Mouse (Mus musculus): ENCODE measurements around the gene Gm42674. TPM values are rescaled to one million over a fixed set of nuclear protein-coding genes. Genes with fewer than 3 reads are reported as not detected.

The Gm42674 gene
- polyA plus RNA-seq, 1 experiment from 2014 or later = not detected

DNA sequence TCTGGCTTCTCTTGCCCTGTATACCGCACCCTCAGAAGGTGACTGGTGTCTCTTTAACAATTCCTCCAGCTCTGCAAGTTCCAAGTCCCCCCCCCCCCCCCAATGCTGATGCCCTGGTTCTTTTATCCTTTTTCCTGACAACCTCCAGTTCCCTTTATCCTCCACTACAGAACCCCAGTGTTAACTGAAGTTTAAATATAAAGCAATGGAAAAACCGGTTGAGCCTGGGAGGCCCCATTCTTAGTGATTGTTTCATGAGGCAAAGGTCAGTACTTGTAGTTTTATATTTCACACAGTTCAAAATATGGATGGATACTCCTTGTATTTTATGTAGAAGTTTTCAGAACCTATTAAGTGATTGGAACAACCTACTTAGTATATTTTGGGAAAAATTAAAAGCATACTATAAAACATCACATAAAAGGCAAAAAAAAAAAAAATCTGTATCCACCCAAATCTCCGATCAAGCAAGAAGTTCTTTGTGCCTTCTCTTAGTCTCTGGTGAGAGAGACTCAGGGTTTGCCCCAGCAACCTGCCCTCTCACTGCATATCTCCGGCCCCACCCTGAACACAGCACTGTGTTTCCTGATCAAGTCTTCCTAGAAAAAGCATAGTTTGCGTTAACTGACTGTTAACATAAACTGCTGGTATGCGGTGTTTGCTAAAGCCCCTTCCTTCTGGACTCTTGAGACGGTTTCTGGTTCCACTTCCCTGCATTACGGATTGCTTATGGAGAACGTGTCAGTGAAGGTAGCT lies 24.7 kb downstream of the Gm42674 start:
- DNase-seq (ENCODE audit: low read depth, low spot score) = no peak
- POLR2A ChIA-PET = no interaction called here
- no peak for ATAC-seq
- in situ Hi-C loops (cut with MboI; ENCODE audit: low pct_unique_long_range_greater_than_20kb) = no loop called here
- no peak for TF ChIP-seq CTCF (IDR thresholded peaks at IDR 0.05)
- CTCF ChIA-PET = interaction anchor here (1.2 kb wide), 1 partner anchor 14 kb away, joined by 3 read pairs; no protein-coding TSS in a partner anchor
- H3K27me3 ChIP-seq = no peaks in the 10 kb centered on the region

DNA sequence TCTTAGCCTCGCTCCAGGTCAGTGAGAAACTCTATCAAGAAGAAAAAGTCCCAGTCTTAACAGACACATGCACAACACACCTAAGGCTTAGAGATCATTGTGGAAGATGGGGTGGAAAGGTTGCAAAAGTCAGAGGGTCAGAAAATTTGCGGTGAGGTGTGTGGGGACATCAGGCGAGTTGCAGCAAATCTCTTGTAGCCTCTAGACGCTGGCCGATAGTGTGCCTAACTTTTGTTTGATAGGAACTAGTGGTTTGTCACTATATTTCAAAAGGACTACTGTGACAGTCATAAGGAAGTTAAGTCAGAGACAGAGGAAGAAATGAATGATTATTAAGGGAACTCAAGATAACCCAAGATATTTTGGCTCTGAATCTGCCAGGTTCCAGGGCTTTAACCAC lies 25.7 kb downstream of the Gm42674 start:
- ChIA-PET POLR2A (interaction anchor here (0.6 to 1.3 kb wide), 4 partner anchors 12 to 152 kb away, joined by 3 to 5 read pairs (median 4); partner anchors contain the start of gene Ilf2), CTCF (interaction anchor here (1.2 to 9.6 kb wide), 9 partner anchors 9 to 137 kb away, joined by 3 to 76 read pairs (median 5); partner anchors contain the start of genes S100a14 and Snapin)
- no peak for ATAC-seq
- in situ Hi-C loops (cut with MboI; ENCODE audit: low pct_unique_long_range_greater_than_20kb) = no loop called here
- no peaks in the 10 kb centered on the region for H3K27me3 ChIP-seq
- DNase-seq (ENCODE audit: low read depth, low spot score) = no peak
- TF ChIP-seq CTCF (IDR thresholded peaks at IDR 0.05) = no peak

DNA sequence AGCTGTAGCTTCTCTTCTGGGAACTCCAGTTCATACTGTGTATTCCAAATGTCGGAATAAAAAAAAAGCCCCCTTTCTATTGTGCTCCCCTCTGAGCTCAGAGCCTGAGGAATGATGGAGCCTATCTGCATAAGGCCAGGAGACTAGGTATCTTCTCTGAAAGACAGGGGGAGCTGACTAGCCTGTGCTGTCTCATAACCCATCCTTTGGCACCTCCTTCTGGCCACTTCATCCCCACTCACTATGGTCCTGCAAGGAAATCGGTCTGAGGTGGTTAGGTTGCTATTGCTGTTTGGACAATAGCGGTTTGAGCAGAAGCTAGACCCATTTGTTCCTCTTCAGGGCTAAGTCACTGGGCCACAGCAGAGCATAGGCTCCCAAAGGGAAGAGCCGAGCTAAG lies 26.1 kb downstream of the Gm42674 start:
- TF ChIP-seq CTCF (IDR thresholded peaks at IDR 0.05) = peak; percentile 62
- POLR2A ChIA-PET = interaction anchor here (0.5 to 1.3 kb wide), 8 partner anchors 10 to 152 kb away, joined by 3 to 7 read pairs (median 4); partner anchors contain the start of gene Ilf2
- DNase-seq (ENCODE audit: low read depth, low spot score) = no peak
- peak; percentile 17 for ATAC-seq
- H3K27me3 ChIP-seq = no peaks in the 10 kb centered on the region
- in situ Hi-C loops (cut with MboI; ENCODE audit: low pct_unique_long_range_greater_than_20kb) = no loop called here
- CTCF ChIA-PET = interaction anchor here (0.8 to 9.6 kb wide), 11 partner anchors 10 to 137 kb away, joined by 3 to 76 read pairs (median 5); partner anchors contain the start of genes S100a14 and Snapin

DNA sequence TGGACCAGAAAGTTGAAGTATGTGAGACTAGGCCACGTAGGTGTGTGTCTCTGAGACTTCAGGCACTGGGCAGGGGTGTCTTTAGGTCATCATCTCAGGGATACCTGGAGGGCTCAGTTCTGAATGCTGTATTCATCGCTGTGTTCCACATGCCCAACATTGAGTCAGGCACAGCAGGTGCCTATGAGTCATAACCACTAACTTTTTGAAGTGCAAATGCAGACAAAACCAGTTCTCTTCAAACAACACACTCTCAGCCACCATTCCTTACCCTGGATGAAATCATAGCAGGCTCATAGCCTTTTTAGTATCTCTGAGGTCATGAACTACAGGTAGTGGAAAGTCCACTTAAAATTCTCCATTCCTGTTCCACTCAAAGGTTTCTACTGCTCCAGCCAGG lies 27.6 kb downstream of the Gm42674 start:
- H3K27me3 ChIP-seq = no peaks in the 10 kb centered on the region
- POLR2A ChIA-PET = no interaction called here
- ATAC-seq = peak; percentile 82
- peak; percentile 93 for DNase-seq (ENCODE audit: low read depth, low spot score)
- no peak for TF ChIP-seq CTCF (IDR thresholded peaks at IDR 0.05)
- in situ Hi-C loops (cut with MboI; ENCODE audit: low pct_unique_long_range_greater_than_20kb) = no loop called here
- CTCF ChIA-PET = interaction anchor here (1.6 to 9.6 kb wide), 3 partner anchors 11 to 80 kb away, joined by 5 to 76 read pairs (median 7); no protein-coding TSS in a partner anchor

DNA sequence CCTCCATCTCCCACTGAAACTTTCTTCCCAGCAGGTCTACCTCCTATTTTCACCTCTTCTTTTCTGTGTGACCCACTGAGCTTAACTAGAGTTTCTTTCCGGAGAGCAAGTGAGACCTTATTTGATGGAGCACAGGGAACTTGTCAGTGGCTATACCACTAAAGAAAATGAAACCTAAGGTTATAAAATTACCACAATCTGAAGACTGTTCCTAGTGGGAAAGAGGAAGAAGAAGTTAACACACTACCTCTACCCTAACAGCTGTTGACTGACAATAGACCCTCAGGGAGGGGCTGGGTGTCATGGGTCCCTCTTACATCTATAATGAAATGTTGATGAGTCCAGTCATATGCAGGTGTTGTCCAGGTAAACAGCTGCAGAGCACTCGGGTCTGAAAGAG lies 30.3 kb downstream of the Gm42674 start:
- TF ChIP-seq CTCF (IDR thresholded peaks at IDR 0.05) = no peak
- POLR2A ChIA-PET = no interaction called here
- in situ Hi-C loops (cut with MboI; ENCODE audit: low pct_unique_long_range_greater_than_20kb) = no loop called here
- no peaks in the 10 kb centered on the region for H3K27me3 ChIP-seq
- no peak for DNase-seq (ENCODE audit: low read depth, low spot score)
- CTCF ChIA-PET = interaction anchor here (1.4 to 9.6 kb wide), 9 partner anchors 7 to 156 kb away, joined by 3 to 76 read pairs (median 7); partner anchors contain the start of genes Ilf2 and S100a7a
- no peak for ATAC-seq

DNA sequence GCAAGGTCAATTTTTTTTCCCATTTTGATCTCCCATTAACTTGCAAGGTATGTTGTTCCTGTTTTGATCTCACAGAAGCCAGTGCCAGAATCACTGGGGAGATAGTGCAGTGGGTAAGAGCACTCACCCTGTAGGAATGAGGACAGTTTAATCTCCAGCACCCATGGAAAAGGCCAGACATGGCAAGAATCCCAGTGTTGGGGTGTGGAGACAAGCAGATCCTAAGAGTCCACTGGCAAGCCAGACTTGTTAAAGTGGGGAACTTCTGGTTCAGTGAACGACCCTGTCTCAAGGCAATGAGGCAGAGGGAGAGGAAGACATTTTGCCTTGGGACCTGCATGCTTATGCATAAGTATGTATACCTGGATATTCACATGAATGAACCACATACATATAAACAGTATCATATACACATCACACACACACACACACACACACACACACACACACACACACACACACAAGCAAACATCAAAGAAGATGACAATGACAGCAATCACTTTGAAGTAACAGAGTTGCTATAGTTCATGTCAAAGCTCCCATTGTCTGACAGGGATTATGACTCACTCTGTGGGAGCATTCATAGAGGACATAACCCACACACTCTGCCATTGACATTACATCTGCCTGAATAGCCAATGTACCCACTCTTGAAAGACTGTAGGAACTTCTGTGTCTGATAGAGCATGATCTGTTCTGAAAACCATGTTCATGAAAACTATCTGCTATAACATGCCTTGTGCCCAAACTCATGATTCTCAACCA lies 37.0 kb downstream of the Gm42674 start:
- H3K27me3 ChIP-seq = no peaks in the 10 kb centered on the region
- DNase-seq (ENCODE audit: low read depth, low spot score) (no peak), ATAC-seq (no peak)
- in situ Hi-C loops (cut with MboI; ENCODE audit: low pct_unique_long_range_greater_than_20kb) = no loop called here
- no peak for TF ChIP-seq CTCF (IDR thresholded peaks at IDR 0.05)
- POLR2A ChIA-PET = no interaction called here
- CTCF ChIA-PET = interaction anchor here (0.9 to 2.1 kb wide), 8 partner anchors 7 to 137 kb away, joined by 3 to 6 read pairs (median 4); partner anchors contain the start of gene S100a7a

DNA sequence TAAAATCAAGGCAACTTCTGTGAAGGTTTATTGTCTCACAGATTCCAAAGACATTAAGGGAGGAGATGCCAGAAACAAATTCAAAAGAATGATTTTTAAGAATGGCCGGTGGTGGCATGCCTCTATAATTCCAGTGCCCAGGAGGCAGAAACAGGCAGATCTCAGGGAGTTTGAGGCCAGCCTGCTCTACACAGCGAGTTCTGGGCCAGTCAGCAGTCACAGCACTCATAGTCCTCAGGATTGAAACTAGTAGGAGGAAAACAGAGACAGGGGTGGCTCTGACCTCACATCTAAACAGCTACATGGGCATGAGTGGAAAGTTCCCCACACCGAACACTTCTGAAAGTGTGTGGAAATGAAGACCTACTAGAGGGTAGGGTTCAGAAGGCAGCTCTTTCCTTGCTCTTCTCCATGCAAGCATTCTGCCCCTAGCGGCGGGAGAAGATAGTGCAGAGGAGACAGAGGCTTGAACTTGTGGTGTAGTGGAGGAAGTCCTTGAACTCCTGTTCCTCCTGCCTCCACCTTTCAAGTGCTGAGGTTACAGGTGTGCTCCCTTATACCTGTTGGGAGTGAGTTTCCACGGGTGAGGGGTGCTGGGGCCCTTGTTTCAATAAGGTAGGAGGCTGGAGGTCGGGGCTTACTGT lies 37.9 kb downstream of the Gm42674 start:
- peak; percentile 78 for TF ChIP-seq CTCF (IDR thresholded peaks at IDR 0.05)
- ChIA-PET POLR2A (interaction anchor here (0.6 kb wide), 1 partner anchor 164 kb away, joined by 5 read pairs; no protein-coding TSS in a partner anchor), CTCF (interaction anchor here (0.9 to 3.6 kb wide), 10 partner anchors 8 to 137 kb away, joined by 3 to 21 read pairs (median 4); partner anchors contain the start of gene S100a7a)
- no peak for ATAC-seq
- no peak for DNase-seq (ENCODE audit: low read depth, low spot score)
- in situ Hi-C loops (cut with MboI; ENCODE audit: low pct_unique_long_range_greater_than_20kb) = no loop called here
- H3K27me3 ChIP-seq = no peaks in the 10 kb centered on the region

DNA sequence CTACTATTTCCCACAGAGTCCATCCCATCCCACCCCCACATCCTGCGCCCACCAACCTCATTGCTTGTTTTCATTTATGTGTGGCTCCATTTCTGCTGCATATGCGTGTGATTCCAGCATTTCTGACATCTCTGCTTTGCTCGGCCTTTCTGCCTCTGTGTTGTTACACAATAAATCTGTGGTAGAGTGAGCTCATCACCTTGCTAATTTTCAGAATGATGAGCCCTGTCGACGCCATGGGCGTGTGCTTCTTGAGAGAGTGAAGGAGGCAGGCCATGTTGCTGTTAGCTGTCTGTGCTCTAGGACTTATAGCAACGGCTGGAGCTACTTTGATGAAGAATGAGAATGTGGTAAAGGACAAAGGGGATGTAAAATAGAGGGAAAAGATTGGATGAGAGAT lies 39.3 kb downstream of the Gm42674 start:
- in situ Hi-C loops (cut with MboI; ENCODE audit: low pct_unique_long_range_greater_than_20kb) = no loop called here
- DNase-seq (ENCODE audit: low read depth, low spot score) = no peak
- CTCF ChIA-PET = interaction anchor here (0.8 to 3.9 kb wide), 9 partner anchors 10 to 139 kb away, joined by 3 to 21 read pairs (median 6); partner anchors contain the start of gene S100a7a
- no peaks in the 10 kb centered on the region for H3K27me3 ChIP-seq
- TF ChIP-seq CTCF (IDR thresholded peaks at IDR 0.05) = no peak
- POLR2A ChIA-PET = no interaction called here
- no peak for ATAC-seq

DNA sequence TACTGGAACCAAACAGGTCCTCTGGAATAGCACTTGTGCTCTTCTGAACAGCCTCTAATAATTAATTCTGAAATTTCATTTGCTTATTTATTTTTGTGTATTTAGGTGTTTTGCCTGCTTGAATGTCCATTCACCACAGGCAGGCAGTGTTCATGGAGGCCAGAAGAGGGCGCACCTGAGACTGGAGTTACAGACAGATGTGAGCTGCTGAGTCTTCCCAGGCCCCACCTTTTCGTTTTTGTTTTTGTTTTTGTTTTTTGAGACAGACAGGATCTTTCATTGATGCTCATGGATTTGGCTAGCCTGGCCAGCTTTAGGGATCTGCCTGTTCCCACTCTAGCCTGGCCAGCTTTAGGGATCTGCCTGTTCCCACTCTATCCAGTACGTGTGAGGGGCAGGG lies 42.5 kb downstream of the Gm42674 start:
- ChIA-PET POLR2A (interaction anchor here (0.8 kb wide), 1 partner anchor 151 kb away, joined by 3 read pairs; no protein-coding TSS in a partner anchor), CTCF (interaction anchor here (0.7 to 1.0 kb wide), 4 partner anchors 9 to 48 kb away, joined by 3 to 8 read pairs (median 6); no protein-coding TSS in a partner anchor)
- peak; percentile 92 for TF ChIP-seq CTCF (IDR thresholded peaks at IDR 0.05)
- H3K27me3 ChIP-seq = no peaks in the 10 kb centered on the region
- in situ Hi-C loops (cut with MboI; ENCODE audit: low pct_unique_long_range_greater_than_20kb) = no loop called here
- DNase-seq (ENCODE audit: low read depth, low spot score) (no peak), ATAC-seq (no peak)

DNA sequence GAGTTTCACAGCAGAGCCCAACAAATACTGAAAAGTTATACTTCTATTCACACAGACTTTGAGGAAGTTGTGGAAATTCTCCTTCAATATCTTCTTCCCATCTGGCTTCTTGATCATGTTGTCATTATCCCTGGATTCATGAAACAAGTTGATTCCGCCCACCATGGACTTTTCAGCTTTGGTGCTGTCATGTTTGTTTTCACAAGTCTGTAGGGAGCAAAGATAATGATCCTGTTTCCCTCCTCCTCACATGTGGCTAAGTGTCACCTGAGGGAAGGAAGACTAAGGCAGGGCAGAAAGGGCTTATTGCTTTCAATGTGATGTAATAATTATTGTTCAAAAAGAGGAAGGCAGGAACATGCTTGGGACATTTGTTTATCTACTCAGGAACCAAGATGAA lies 45.6 kb downstream of the Gm42674 start:
- no peak for ATAC-seq
- POLR2A ChIA-PET = interaction anchor here (0.6 kb wide), 1 partner anchor 139 kb away, joined by 8 read pairs; no protein-coding TSS in a partner anchor

More for the DNA sequence above, 45.6 kb downstream of the Gm42674 start:
- H3K27me3 ChIP-seq = no peaks in the 10 kb centered on the region
- in situ Hi-C loops (cut with MboI; ENCODE audit: low pct_unique_long_range_greater_than_20kb) = loop anchor here (5.0 kb wide), 2 partner anchors 60 to 230 kb away; no protein-coding TSS in a partner anchor
- CTCF ChIA-PET = interaction anchor here (1.3 to 1.7 kb wide), 2 partner anchors 8 to 63 kb away, joined by 6 to 8 read pairs; no protein-coding TSS in a partner anchor
- no peak for DNase-seq (ENCODE audit: low read depth, low spot score)
- no peak for TF ChIP-seq CTCF (IDR thresholded peaks at IDR 0.05)

Measured in Patski (cell line).